Mouse (Mus musculus) forebrain, embryonic 11.5 days (tissue): ENCODE results near the gene Olfr539. TPM values are rescaled to one million over a fixed set of nuclear protein-coding genes. Genes with fewer than 3 reads are reported as not detected.
"Not testable (repeated sequence)": the region's sequence is repeated elsewhere in the genome, so short reads cannot be mapped to it uniquely, and the experiment has no call there.

ENCODE experiments used
- ATAC-seq: fragments of 200-750 bp; cut with Nextera tagmentation; replicated peaks from 2 replicates; pipeline ENCODE4 v1.8.0; 2017; ENCODE audit warnings: moderate TSS enrichment; ENCODE audit not compliant: low FRiP score
- DNase-seq: peaks from one replicate; pipeline ENCODE4 v3.0.0-alpha.2; 2017; ENCODE audit warnings: low spot score
- H3K27ac ChIP-seq: fragments of 300-500 bp; sonication (generic); 2 replicates; pipeline ENCODE4 v1.5.1; 2014; ENCODE audit warnings: low read depth, low read length
- H3K27me3 ChIP-seq: fragments of 300-500 bp; sonication (generic); 2 replicates; pipeline ENCODE4 v1.6.1; 2014; ENCODE audit warnings: mild to moderate bottlenecking, low read length, mixed read lengths; ENCODE audit not compliant: control insufficient read depth, insufficient read depth
- H3K36me3 ChIP-seq: fragments of 300-500 bp; sonication (generic); 2 replicates; pipeline ENCODE4 v1.6.1; 2014; ENCODE audit warnings: mild to moderate bottlenecking, low read length, moderate library complexity, mixed read lengths; ENCODE audit not compliant: control insufficient read depth, insufficient read depth
- H3K4me1 ChIP-seq: fragments of 300-500 bp; sonication (generic); replicated peaks from 2 replicates; pipeline ENCODE4 v1.6.1; 2014; ENCODE audit warnings: low read length, mixed read lengths; ENCODE audit not compliant: control insufficient read depth, insufficient read depth
- H3K4me2 ChIP-seq: fragments of 300-500 bp; sonication (generic); 2 replicates; pipeline ENCODE4 v1.6.1; 2014; ENCODE audit warnings: low read depth, mild to moderate bottlenecking, low read length, moderate library complexity, mixed read lengths; ENCODE audit not compliant: severe bottlenecking
- H3K4me3 ChIP-seq: fragments of 300-500 bp; sonication (generic); 2 replicates; pipeline ENCODE4 v1.5.1; 2014; ENCODE audit warnings: low read depth, low read length
- H3K9ac ChIP-seq: fragments of 300-500 bp; sonication (generic); 2 replicates; pipeline ENCODE4 v1.6.1; 2014; ENCODE audit warnings: low read length
- H3K9me3 ChIP-seq: fragments of 300-500 bp; sonication (generic); 2 replicates; pipeline ENCODE4 v1.6.1; 2016; ENCODE audit warnings: low read length, mixed read lengths; ENCODE audit not compliant: control insufficient read depth
- WGBS: fragments of 180-500 bp; shearing (Covaris S2); extraction: QIAGEN DNeasy Blood & Tissue Kit; methylation state at CpG from one replicate; pipeline ENCODE4 v1.1.7; 2014; 5-methylcytosine and 5-hydroxymethylcytosine counted together
- polyA plus RNA-seq: library from polyadenylated mRNA; unstranded; fragments of >200 nt; fragmentation: Nextera tagmentation; extraction: Ambion mirVana; gene quantifications from 2 replicates; pipeline ENCODE4 v1.2.1, GENCODE M21; 2014

The Olfr539 gene
- not detected in 2 replicates for polyA plus RNA-seq

DNA sequence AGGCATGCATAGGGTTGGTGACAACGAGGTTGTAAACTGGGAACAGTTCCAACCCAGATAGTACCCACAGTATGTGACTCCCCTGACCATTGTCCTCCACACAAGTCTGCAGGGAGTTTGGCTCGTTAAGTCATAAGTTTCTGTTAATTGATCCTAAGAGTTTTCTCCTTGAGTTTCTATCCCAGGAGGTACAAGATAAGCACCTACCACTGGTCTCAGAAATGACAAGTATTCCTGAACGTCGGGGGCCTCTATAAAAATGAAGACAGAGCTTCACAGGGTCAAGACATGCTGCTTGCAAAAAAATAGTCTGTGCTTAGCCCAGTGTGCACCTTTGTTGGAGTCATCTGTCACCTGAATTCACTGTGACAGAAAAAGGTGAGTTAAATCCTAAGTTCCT is at the start of gene Olfr539:
Gene Olfr539, plus strand, starts transcription at position 301 of the 400 bp plus-strand sequence.
- H3K4me2 ChIP-seq, result no peak within 1 kb of the TSS
- H3K27ac ChIP-seq, result no peak within 1 kb of the TSS
- H3K9me3 ChIP-seq, result no peaks in the 10 kb centered on the region
- WGBS, result 78% methylated on average over 4 of the region's 4 CpGs
- no peaks in the 10 kb centered on the region for H3K36me3 ChIP-seq
- no peaks in the 10 kb centered on the region for H3K4me1 ChIP-seq
- no peak within 1 kb of the TSS for H3K9ac ChIP-seq
- H3K4me3 ChIP-seq, result no peak within 1 kb of the TSS
- ATAC-seq (no peak), DNase-seq (no peak)
- H3K27me3 ChIP-seq, result no peaks in the 10 kb centered on the region

DNA sequence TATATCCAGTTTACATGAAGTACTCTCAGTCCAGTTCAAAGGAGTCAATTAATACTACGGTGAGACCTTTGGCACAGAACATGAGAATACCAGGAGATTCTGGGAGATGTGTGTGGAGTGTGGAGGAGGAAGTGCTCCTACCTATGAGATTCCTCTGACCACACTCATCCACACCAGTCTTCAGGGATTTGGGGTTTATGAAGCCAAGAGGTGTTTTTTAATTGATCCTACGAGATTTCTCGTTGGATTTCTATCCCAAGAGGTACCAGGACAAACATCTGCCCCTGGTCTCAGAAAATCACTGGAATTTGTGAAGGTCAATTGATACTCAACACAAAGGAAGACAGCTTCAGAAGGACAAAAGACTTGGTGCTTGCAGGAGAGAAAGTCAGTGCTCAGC is 31.1 kb upstream of the Olfr539 start, which contains the start of gene Olfr61:
Gene Olfr61, plus strand, starts transcription at position 301 of the 400 bp plus-strand sequence.
- not testable (repeated sequence) for H3K9me3 ChIP-seq, H3K27me3 ChIP-seq, ATAC-seq, H3K4me3 ChIP-seq, H3K36me3 ChIP-seq, H3K4me1 ChIP-seq, H3K27ac ChIP-seq, H3K9ac ChIP-seq, H3K4me2 ChIP-seq, DNase-seq
- 92% methylated on average over 3 of the region's 3 CpGs for WGBS

DNA sequence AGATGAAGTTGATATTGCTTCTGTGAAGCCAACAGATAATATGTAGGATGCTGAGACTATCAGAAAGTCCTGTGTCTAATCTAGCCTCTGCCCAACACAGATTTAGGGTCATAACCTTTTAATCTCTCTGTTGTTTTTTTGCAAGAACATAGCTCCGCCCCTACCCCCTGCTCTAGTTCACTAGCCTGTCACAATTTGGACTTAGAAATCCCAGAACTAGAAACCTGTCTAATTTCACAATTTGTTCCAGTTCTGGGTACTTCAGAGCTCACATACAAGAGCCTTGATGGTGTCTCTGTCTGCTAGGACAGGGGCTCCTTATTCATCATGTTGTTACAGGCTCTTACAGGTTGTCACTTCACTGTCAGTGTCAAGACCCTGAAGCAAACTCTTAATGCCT is 29.2 kb upstream of the Olfr539 start:
- no peak for DNase-seq
- no peaks in the 10 kb centered on the region for H3K4me1 ChIP-seq
- H3K9me3 ChIP-seq, result no peaks in the 10 kb centered on the region
- H3K4me2 ChIP-seq, result no peak overlapping the region
- H3K36me3 ChIP-seq, result no peaks in the 10 kb centered on the region
- 86% methylated on average over 1 of the region's 1 CpGs for WGBS
- ATAC-seq, result no peak
- H3K27me3 ChIP-seq, result no peaks in the 10 kb centered on the region
- no peak overlapping the region for H3K27ac ChIP-seq
- H3K4me3 ChIP-seq, result no peak overlapping the region
- no peak overlapping the region for H3K9ac ChIP-seq

DNA sequence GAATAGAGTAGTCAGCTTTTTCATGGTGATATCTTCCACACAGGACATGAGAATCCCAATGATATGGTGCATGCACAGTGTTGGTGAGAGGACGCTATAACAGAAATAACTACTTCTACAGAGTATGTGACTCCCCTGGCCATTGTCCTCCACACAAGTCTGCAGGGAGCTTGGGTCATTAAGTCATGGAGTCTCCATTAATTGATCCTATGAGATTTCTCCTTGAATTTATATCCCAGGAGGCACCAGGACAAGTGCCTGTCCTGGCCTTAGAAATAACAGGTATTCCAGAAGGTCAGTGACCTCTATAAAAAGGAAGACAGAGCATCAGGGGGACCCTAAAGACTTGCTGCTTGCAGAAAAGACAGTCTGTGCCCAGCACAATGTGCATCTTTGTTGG is 13.6 kb upstream of the Olfr539 start, which contains the start of gene Olfr53:
Gene Olfr53, plus strand, starts transcription at position 301 of the 400 bp plus-strand sequence.
- H3K4me1 ChIP-seq, result no peaks in the 10 kb centered on the region
- no peaks in the 10 kb centered on the region for H3K27me3 ChIP-seq
- H3K27ac ChIP-seq, result no peak within 1 kb of the TSS
- H3K9me3 ChIP-seq, result no peaks in the 10 kb centered on the region
- no peaks in the 10 kb centered on the region for H3K36me3 ChIP-seq
- ATAC-seq (no peak), DNase-seq (no peak)
- WGBS, result 79% methylated on average over 1 of the region's 1 CpGs
- no peak within 1 kb of the TSS for H3K9ac ChIP-seq
- no peak within 1 kb of the TSS for H3K4me2 ChIP-seq
- no peak within 1 kb of the TSS for H3K4me3 ChIP-seq

DNA sequence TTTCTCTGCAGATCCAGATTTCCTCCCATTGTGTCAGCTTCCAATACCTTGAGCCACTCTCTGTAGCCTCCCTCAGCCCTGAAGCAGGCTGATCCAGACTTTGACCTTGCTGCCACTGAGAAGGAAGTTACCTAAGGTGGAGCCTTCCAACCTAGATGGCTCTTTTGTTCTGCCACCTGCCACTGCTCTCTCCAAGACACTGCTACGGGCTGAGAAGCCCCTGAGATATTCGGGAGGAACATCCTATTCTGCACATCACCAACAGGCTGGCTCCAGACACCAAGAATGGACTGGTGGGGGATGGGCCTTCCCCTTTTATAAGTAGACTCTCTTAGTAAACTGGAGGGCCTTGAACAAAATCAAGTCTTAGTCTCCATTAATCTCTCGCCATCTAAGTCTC is 11.0 kb downstream of the Olfr539 start:
- H3K4me1 ChIP-seq, ATAC-seq, H3K4me3 ChIP-seq, H3K9me3 ChIP-seq, DNase-seq, H3K27me3 ChIP-seq, H3K27ac ChIP-seq, H3K4me2 ChIP-seq, H3K9ac ChIP-seq, H3K36me3 ChIP-seq: not testable (repeated sequence)
- WGBS, result 91% methylated on average over 3 of the region's 3 CpGs

DNA sequence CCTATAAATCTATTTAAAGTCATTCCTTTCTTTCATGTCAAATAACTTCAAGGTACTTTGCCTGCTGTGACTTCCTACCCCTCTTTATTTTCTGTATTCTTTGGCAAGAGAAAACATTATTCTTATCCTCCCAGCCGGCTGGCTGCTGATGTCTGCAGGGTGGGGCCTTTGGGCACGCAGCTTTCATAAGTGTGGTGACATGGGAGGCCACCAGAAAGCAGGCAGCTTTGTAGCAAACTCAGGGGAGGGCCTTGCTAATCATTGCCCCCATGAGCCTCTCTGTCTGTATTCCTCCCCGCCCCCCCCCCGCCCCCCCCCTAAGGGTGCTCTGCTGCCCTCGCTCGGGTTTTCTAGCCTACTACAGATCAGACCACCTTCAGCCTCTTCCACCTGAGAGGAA is 16.1 kb downstream of the Olfr539 start:
- Histone ChIP-seq H3K4me3 (no peak overlapping the region), H3K36me3 (no peaks in the 10 kb centered on the region), H3K27me3 (no peaks in the 10 kb centered on the region), H3K9ac (no peak overlapping the region), H3K27ac (no peak overlapping the region), H3K4me2 (no peak overlapping the region), H3K4me1 (peaks cover 4% of the 10 kb centered on the region), H3K9me3 (no peaks in the 10 kb centered on the region)
- ATAC-seq (no peak), DNase-seq (no peak)
- WGBS, result 9% methylated on average over 5 of the region's 6 CpGs

DNA sequence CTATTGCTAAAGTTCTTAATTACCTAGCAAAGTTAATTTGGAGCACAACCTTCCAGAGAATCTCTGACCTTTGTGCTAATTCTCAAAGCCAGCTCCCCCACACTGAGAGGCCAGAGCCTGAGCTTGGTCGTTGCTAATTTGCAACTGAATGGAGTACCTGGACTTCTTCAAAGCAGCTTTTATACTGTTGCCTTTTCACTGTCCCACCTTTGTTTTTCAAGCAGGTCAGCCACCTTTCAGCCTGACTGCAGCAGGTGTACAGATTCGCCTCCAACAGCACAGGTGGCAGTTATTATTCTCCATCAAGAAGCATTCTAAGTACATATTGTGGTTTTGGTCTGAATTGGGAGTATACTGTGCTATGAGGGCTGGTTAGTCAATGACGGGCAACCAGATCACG is 19.9 kb downstream of the Olfr539 start:
- not testable (repeated sequence) for H3K4me3 ChIP-seq, DNase-seq, ATAC-seq, H3K9ac ChIP-seq, H3K4me1 ChIP-seq, H3K9me3 ChIP-seq, H3K27ac ChIP-seq, H3K36me3 ChIP-seq, H3K4me2 ChIP-seq, H3K27me3 ChIP-seq
- 69% methylated on average over 4 of the region's 4 CpGs for WGBS

DNA sequence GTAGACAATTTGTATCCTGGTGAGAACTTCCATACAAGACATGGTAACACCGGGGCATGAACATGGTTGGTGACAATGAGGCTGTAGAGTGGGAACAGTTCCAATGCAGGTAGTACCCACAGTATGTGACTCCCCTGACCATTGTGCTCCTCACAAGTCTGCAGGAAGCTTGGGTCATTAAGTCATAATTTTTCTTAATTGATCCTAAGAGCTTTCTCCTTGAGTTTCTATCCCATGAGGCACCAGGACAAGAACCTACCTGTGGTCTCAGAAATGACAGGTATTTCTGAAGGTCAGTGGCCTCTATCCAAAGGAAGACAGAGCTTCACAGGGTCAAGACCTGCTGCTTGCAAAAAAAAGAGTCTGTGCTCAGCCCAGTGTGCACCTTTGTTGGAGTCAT is 21.9 kb downstream of the Olfr539 start, which contains the start of gene Olfr45:
Gene Olfr45, plus strand, starts transcription at position 301 of the 400 bp plus-strand sequence.
- H3K9me3 ChIP-seq, result no peaks in the 10 kb centered on the region
- WGBS, result 79% methylated on average over 1 of the region's 1 CpGs
- H3K27ac ChIP-seq, result no peak within 1 kb of the TSS
- no peak within 1 kb of the TSS for H3K9ac ChIP-seq
- no peak within 1 kb of the TSS for H3K4me3 ChIP-seq
- DNase-seq, result no peak
- H3K4me1 ChIP-seq, result no peaks in the 10 kb centered on the region
- no peak within 1 kb of the TSS for H3K4me2 ChIP-seq
- no peaks in the 10 kb centered on the region for H3K36me3 ChIP-seq
- no peaks in the 10 kb centered on the region for H3K27me3 ChIP-seq
- ATAC-seq, result no peak

DNA sequence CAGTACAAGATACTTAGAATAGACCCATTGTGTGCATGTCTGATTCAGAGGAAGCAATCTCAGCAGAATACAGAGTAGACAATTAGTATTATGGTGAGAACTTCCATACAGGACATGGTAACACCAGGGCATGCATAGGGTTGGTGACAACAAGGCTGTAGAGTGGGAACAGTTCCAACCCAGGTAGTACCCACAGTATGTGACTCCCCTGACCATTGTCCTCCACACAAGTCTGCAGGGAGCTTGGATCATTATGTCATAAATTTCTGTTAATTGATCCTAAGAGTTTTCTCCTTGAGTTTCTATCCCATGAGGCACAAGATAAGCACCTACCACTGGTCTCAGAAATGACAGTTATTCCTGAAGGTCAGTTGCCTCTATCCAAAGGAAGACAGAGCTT is 37.2 kb downstream of the Olfr539 start, which contains the start of gene Olfr541:
Gene Olfr541, plus strand, starts transcription at position 301 of the 400 bp plus-strand sequence.
- no peaks in the 10 kb centered on the region for H3K9me3 ChIP-seq
- H3K36me3 ChIP-seq, result no peaks in the 10 kb centered on the region
- H3K27me3 ChIP-seq, result no peaks in the 10 kb centered on the region
- H3K9ac ChIP-seq, result no peak within 1 kb of the TSS
- DNase-seq (no peak), ATAC-seq (no peak)
- no peak within 1 kb of the TSS for H3K4me3 ChIP-seq
- no peak within 1 kb of the TSS for H3K27ac ChIP-seq
- H3K4me1 ChIP-seq, result no peaks in the 10 kb centered on the region
- no peak within 1 kb of the TSS for H3K4me2 ChIP-seq
